Mouse (Mus musculus) olfactory bulb, adult 2 months (tissue): ENCODE measurements at regions not wholly inside any gene's neighbourhood (a gene's known extent, or its start where the extent isn't known, plus 50 kb on each side); places are given as distances from the start of the nearest gene placed in this dataset.

ENCODE experiments used
- CTCF ChIP-seq: fragments of 200-500 bp; IDR thresholded peaks from 2 replicates; pipeline ENCODE4 v1.5.1; 2012; ENCODE audit warnings: low read depth, mild to moderate bottlenecking, low read length, moderate library complexity; ENCODE audit not compliant: insufficient read depth
- POLR2A ChIP-seq: fragments of 200-500 bp; IDR thresholded peaks from 2 replicates; pipeline ENCODE4 v1.6.1; 2012; ENCODE audit warnings: mild to moderate bottlenecking, low read depth, low read length, moderate library complexity; ENCODE audit not compliant: insufficient read depth

DNA sequence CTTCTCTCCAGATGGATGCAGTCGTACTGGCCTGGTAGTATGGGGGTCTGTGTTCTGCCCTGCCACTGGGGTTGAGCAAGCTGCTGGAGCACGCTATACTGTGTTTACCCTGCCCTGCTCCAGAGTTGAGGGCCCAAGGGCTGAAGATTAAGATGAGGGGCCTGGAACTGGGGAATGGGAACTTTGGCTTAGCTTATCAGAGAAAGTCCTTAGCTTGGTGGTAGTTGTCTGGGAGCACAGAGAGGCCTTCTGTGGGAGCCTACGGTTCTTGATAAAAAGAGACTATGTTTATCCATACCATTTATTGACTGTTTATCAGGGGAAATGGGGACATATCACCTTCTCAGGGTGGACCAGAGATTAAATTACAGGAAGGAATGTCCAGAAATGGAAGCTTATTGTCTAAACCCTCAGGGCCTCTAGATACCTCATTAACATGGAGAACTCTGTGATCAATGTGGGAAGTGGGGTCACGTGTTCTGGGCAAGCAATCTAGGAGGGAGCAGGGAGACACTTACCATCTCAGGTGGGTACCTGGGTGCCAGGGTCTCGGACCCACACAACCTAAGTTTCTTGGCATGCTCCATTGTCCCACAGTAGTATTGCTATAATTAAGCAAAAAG is 58.7 kb downstream of the Mycn start:
- TF ChIP-seq POLR2A (no peak), CTCF (no peak)
